Mouse (Mus musculus) thymus, adult 2 months (tissue): Measurements from ENCODE around the gene Scn1b.

ENCODE experiments used
- CTCF ChIP-seq: fragments of 200-500 bp; IDR thresholded peaks from 2 replicates; pipeline ENCODE4 v1.5.1; 2012; ENCODE audit warnings: mild to moderate bottlenecking, control low read depth, low read length, moderate library complexity, borderline replicate concordance; ENCODE audit not compliant: control insufficient read depth, poor library complexity, insufficient read depth; ENCODE audit errors: extremely low read depth
- POLR2A ChIP-seq: fragments of 200-500 bp; IDR thresholded peaks from 2 replicates; pipeline ENCODE4 v1.6.1; 2012; ENCODE audit warnings: mild to moderate bottlenecking, low read length, control low read depth, moderate library complexity; ENCODE audit not compliant: control insufficient read depth, poor library complexity, insufficient read depth; ENCODE audit errors: extremely low read depth

- TF ChIP-seq POLR2A, result no peak
- TF ChIP-seq CTCF, result no peak
Measured at GRCm38 (mm10) chr7:31170520-31170919, 43.7 kb upstream of the Scn1b start.
